Mouse (Mus musculus) heart, embryonic 12.5 days (tissue): ENCODE measurements around the gene Nsf. TPM values are rescaled to one million over a fixed set of nuclear protein-coding genes. Genes with fewer than 3 reads are reported as not detected.

Experiments
- polyA plus RNA-seq: library from polyadenylated mRNA; unstranded; fragments of >200 nt; fragmentation: Nextera tagmentation; extraction: Ambion mirVana; gene quantifications from 2 replicates; pipeline ENCODE4 v1.2.1, GENCODE M21; 2016

The Nsf gene
- polyA plus RNA-seq, 1 experiment from 2014 or later = 42.5 TPM

Other genes starting within 250 kb of the Nsf start
- gene Wnt9b, start 204.2 kb downstream of the Nsf start, polyA plus RNA-seq = 2.5 and 3.4 TPM in 2 replicates
- gene Wnt3, start 179.9 kb downstream of the Nsf start, polyA plus RNA-seq = 0.12 and 0.23 TPM in 2 replicates
- gene Arf2, start 12.7 kb upstream of the Nsf start, polyA plus RNA-seq = 60.3 and 65.8 TPM in 2 replicates
- gene Crhr1, start 178.8 kb upstream of the Nsf start, polyA plus RNA-seq = not detected in 2 replicates
- not detected in 2 replicates for gene Sppl2c, start 232.3 kb upstream of the Nsf start, polyA plus RNA-seq